Mouse (Mus musculus) thymus, postnatal 4 days (tissue): ENCODE measurements around the gene Taok1.

Experiments used
- DNase-seq: peaks from one replicate; pipeline ENCODE4 v3.0.0; 2021

Taok1 gene

DNA sequence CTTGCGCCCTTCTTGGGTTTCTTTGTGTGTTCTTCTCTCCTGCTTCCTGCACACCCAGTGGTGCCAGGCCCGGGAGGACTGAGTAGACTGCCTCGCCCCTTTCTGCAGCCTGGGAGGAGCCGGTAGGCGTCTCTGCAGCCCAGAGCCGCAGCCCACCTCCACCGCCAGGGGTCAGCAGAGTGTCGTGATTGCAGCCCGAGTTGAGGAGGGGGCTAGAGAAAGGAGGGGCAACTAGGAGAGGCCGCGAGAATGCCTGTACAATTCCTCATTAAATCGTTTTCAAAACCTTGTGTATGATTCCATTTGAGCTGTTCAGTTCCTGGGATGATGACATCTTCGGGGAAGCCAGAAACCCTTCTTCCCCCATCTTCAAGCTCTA is 116.5 kb downstream of the Taok1 start:
- DNase-seq, result peak; percentile 98

DNA sequence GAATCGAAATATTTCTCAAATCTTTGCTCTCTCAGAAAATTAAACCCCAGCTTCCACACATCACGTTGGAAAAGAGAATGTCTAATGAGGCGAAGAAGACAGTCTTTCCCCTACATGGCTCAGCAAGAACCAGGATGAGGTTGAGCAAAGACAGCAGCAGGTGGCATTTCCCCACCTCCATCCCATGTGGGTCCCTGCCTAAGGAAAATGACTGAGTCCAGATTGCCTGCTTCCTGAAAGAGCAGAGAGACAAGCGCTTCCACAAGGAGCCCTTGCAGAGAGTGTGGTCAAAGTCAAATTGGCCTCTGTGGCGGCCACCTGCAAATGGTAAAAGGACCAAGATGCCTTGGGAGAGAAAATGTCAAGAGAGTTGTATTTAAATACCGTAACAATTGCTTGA is 117.2 kb downstream of the Taok1 start:
- DNase-seq, result no peak

DNA sequence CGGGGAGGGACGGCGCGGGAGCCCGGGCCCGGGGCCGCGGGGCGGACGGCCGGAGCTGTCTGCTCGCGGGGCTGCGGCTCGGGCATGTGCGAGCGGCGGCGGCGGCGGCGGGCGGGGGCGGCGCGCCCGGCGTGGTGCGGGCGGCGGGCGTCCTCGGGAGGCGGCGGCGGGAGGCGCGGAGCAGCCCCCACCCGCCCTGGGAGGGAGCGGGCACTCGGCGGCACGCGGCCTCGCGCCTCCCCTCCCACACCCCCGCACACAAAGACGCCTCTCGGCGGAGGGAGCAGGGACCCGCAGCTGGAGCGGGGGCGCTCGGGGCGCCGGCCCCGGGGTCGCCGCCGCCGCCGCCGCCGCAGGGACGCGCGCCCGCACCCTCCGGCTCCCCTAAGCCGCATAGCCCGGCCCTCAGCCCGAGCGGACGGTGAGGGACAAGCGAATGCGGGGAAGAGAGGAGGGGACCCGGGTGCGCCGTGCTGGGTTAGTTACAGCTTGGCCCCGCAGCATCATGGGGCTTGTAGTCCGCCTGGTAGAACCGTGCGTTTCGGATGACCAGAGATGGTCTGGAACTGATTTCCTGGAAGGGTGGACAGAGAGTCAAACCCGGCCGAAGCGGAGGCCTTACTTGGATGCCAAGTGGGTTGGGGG is 117.9 kb downstream of the Taok1 start, which contains the start of gene Ankrd13b:
Gene Ankrd13b, minus strand, starts transcription at position 88 of the 645 bp plus-strand sequence.
- DNase-seq, result peak; percentile 78

DNA sequence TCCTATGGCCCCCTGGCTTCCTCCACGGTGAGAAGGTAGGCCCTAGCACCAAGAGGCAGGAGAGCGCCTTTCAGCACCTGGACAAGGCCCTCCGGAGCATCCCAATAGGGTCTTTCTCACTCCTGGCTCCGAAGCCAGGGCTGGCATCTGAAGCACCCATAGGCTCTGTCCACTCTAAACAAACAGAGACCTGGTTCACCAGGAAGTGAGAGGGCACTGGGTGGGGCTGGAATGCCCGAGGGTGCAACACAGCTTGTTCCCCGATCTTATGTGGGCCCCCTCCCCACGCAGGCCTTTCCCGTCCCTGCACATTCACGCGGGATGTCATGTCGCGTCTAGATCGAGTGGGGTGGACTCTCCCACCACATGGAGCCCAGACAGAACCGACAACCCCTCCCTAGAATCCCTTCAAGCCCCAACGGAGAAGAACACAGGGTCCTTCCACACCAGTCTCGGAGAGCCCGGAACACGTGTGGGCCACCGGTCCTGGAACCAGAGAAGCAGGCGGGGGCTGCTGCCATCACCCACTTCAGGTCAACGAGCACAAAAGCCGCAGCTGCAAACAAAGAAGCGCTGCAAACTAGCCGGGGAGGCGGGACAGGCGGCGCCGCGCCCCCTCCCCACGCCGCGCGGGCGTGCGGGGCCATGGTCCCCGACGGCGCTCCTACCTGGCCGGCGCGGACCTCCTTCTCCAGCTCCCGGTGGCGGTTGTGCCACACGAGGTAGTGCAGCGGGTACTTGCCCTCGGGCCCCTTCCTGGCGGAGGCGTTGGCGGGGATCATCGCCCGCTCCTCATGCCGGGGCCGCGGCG is 118.6 kb downstream of the Taok1 start:
- DNase-seq, result peak; percentile 66

DNA sequence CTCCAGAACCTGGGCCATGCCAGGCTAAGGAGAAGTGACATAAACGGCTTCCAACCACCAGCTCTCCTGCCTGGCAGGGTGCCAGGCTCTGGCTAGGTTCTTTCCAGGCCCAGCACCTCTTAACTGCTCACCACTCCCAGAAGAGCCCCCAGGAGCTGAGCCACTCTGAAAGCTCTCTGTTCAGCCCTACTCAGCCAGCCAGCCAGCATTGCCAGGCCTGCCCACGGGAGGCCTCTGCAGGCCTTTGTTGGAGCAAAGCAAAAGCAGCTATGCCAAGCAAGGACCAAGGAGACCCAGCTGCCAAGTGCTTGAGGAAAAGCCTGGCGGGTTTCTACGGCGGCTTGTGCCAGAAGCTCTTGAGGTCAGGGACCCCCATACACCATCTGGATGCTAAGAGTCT is 120.8 kb downstream of the Taok1 start:
- DNase-seq, result no peak

DNA sequence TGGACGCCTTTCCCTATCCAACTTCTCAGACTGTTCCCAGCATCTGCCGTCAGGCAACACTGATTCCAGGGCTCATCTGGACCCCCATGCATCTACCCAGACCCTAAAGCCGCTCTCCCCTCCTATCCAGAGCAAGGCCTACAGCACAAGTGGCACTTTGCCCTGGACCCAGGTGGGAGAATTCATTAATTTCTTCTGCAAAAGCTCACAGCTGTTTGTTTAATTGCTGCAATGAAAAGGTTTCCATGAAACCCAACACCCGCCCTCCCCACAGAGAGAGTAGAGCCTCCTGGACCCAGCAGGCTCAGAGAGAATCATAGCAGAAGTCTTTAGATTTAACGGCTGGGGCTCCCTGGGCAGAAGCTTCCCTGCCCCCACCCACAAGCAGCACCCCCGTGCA is 122.4 kb downstream of the Taok1 start:
- DNase-seq, result no peak

DNA sequence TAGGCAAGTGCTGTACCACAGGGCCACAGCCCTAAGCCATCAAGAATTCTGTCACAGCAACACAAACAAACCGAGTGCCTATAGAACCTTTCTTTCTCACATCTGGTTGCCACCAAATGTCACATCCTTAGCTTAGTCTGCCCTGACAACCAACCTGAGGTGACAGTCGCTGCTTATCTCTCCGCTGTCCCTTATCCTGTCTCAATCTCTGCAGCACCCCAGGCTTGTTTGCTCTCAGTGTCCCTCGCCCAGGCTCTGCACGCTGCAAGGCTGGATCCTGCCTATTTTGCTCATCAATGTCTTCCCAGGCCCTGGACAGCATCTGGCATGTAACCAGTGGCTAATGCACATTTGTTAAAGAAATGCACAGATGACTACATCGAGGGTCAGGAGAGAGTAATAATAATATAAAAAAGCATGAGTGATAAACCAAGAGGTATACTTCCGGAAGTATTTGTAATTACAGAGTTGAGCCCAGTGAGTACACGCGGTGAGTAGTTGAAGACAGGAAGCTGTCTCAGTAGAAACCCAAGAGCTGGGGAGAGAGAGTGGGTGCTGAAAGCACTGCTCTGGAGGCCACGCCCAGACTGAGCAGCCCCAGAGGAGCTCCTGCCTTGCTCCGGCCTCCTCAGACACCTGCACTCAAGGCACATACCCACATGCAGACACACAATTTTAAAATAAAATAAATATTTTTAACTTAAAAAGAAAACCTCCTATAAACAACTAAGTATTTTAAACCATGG is 123.9 kb downstream of the Taok1 start:
- peak; percentile 78 for DNase-seq

DNA sequence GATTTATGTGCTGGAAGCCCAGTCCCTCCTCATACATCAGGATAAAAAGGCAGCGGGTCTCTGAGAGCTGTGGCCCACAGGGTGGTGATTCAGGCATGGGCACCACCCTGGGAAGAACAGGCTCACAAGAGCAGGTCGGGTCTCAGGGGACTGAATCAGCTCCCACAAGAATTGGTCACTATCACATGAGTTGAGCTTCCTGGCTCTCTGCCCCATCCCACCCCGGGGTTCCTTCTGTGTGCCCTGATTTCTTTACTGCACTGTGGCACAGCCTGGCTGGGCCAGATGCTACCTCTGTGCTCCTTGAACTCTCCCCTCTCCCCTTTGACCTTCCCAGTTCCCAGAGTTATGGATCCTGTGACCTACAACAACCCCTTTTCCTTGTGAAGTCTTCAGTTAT is 124.6 kb downstream of the Taok1 start:
- no peak for DNase-seq
